Mouse (Mus musculus): ENCODE data around the gene Tmcc3.

Tmcc3 gene

GRCm38 (mm10) chr10:94311511-94312006 is at the start of gene Tmcc3:
Tmcc3 (plus strand) TSS chr10:94311949.
- DNase-seq = peak; percentile 36 to 49

- DNase-seq = no peak
These were observed 49.1 kb upstream of the Tmcc3 start for GRCm38 (mm10) chr10:94262646-94263045.

- no peak for DNase-seq
These were observed 48.5 kb upstream of the Tmcc3 start for GRCm38 (mm10) chr10:94263211-94263610.

- DNase-seq = peak; percentile 61 to 66
These were observed 45.9 kb upstream of the Tmcc3 start for GRCm38 (mm10) chr10:94265656-94266542.

- DNase-seq = no peak
These were observed 36.4 kb upstream of the Tmcc3 start for GRCm38 (mm10) chr10:94275321-94275720.

- DNase-seq = no peak
These were observed 35.2 kb upstream of the Tmcc3 start for GRCm38 (mm10) chr10:94276511-94276910.

- peak; percentile 73 to 74 for DNase-seq
These were observed 29.6 kb upstream of the Tmcc3 start for GRCm38 (mm10) chr10:94282179-94282578.

GRCm38 (mm10) chr10:94282797-94283196 is 29.0 kb upstream of the Tmcc3 start:
- peak in 1 of 2 experiments; percentile 55 for DNase-seq

GRCm38 (mm10) chr10:94294437-94294836 is 17.3 kb upstream of the Tmcc3 start:
- no peak for DNase-seq

GRCm38 (mm10) chr10:94294933-94295750 is 16.6 kb upstream of the Tmcc3 start:
- DNase-seq = peak; percentile 79 to 83

- no peak for DNase-seq
These were observed 15.7 kb upstream of the Tmcc3 start for GRCm38 (mm10) chr10:94295923-94296605.

- DNase-seq = no peak
These were observed 13.3 kb upstream of the Tmcc3 start, which contains the start of gene Gm4792 for GRCm38 (mm10) chr10:94298471-94298870. Gm4792 (minus strand) TSS chr10:94298703.

GRCm38 (mm10) chr10:94299301-94299700 is 12.4 kb upstream of the Tmcc3 start:
- DNase-seq = no peak

GRCm38 (mm10) chr10:94304064-94304657 is 7.6 kb upstream of the Tmcc3 start:
- no peak for DNase-seq

- DNase-seq = no peak
These were observed 6.2 kb upstream of the Tmcc3 start for GRCm38 (mm10) chr10:94305526-94305925.

GRCm38 (mm10) chr10:94310499-94311267 is 1.1 kb upstream of the Tmcc3 start:
- DNase-seq = no peak

- DNase-seq = peak; percentile 16 to 55
These were observed 412 bp downstream of the Tmcc3 start for GRCm38 (mm10) chr10:94312007-94312715.

GRCm38 (mm10) chr10:94313146-94313545 is 1.4 kb downstream of the Tmcc3 start:
- no peak for DNase-seq

GRCm38 (mm10) chr10:94318574-94318973 is 6.8 kb downstream of the Tmcc3 start:
- no peak for DNase-seq

- peak; percentile 50 to 64 for DNase-seq
These were observed 18.2 kb downstream of the Tmcc3 start for GRCm38 (mm10) chr10:94329962-94330361.
